ENCODE assay signal across 18 mouse cellular contexts in genomic region chr17:80799061-80799460, GRCm38 (mm10).
"Had no signal": no experiment of that assay in that cellular context is flagged by ENCODE, and none has a peak within 500 bp of the region (broad histone marks: within the 10 kb centered on the region; RNA-seq: fewer than 3 reads in every experiment).

No protein-coding gene starts in this region.

- H3K4me2 ChIP-seq: kidney, embryonic 15.5 days; liver, embryonic 13.5 days; midbrain, embryonic 13.5 days; neural tube, embryonic 13.5 days; stomach, embryonic 15.5 days had no signal

- ATAC-seq: midbrain, embryonic 13.5 days; midbrain, embryonic 16.5 days had no signal

- H3K27ac ChIP-seq: kidney, embryonic 15.5 days; liver, embryonic 13.5 days; midbrain, embryonic 13.5 days; neural tube, embryonic 13.5 days; stomach, embryonic 15.5 days had no signal

- H3K9me3 ChIP-seq: kidney, embryonic 15.5 days; liver, embryonic 13.5 days; midbrain, embryonic 13.5 days; neural tube, embryonic 13.5 days; stomach, embryonic 15.5 days had no signal

- DNase-seq: kidney, adult 8-10 months; kidney, postnatal 10 days; kidney, postnatal 36 days; layer of hippocampus, postnatal 36 days; liver, embryonic 13.5 days; lung, adult 2 months; lung, postnatal 14 days; lung, postnatal 4 days; retina, postnatal 1 day; right cerebral cortex, postnatal 25 days; spleen, adult 18-20 months; thymus, postnatal 25 days had no signal

- H3K9ac ChIP-seq: kidney, embryonic 15.5 days; liver, embryonic 13.5 days; midbrain, embryonic 13.5 days; neural tube, embryonic 13.5 days; stomach, embryonic 15.5 days had no signal

- H3K4me3 ChIP-seq: kidney, embryonic 15.5 days; liver, embryonic 13.5 days; midbrain, embryonic 13.5 days; myocyte; neural tube, embryonic 13.5 days; stomach, embryonic 15.5 days had no signal

- H3K36me3 ChIP-seq: kidney, embryonic 15.5 days; liver, embryonic 13.5 days; midbrain, embryonic 13.5 days; neural tube, embryonic 13.5 days; stomach, embryonic 15.5 days had no signal

- H3K27me3 ChIP-seq: kidney, embryonic 15.5 days; midbrain, embryonic 13.5 days; neural tube, embryonic 13.5 days; stomach, embryonic 15.5 days had no signal
